Mouse (Mus musculus) embryonic fibroblast, embryonic 13.5 days (primary cell): ENCODE data around the gene 4930435E12Rik.

Source experiments
- CTCF ChIP-seq: IDR thresholded peaks from 2 replicates; pipeline ENCODE4 v1.5.1; 2011; ENCODE audit warnings: mild to moderate bottlenecking, control low read depth, low read length, moderate library complexity, borderline replicate concordance; ENCODE audit not compliant: insufficient read depth
- POLR2A ChIP-seq: IDR thresholded peaks from 2 replicates; pipeline ENCODE4 v1.6.1; 2011; ENCODE audit warnings: low read depth, mild to moderate bottlenecking, control low read depth, low read length, moderate library complexity

- TF ChIP-seq POLR2A (no peak), CTCF (no peak)
Measured at GRCm38 (mm10) chr16:38763508-38763907, 65.0 kb downstream of the 4930435E12Rik start.
